Mouse (Mus musculus): ENCODE measurements around the gene Anapc11. TPM values are rescaled to one million over a fixed set of nuclear protein-coding genes. Genes with fewer than 3 reads are reported as not detected.

The Anapc11 gene
- polyA plus RNA-seq, 1 experiment from 2014 or later, result 200 TPM

DNA sequence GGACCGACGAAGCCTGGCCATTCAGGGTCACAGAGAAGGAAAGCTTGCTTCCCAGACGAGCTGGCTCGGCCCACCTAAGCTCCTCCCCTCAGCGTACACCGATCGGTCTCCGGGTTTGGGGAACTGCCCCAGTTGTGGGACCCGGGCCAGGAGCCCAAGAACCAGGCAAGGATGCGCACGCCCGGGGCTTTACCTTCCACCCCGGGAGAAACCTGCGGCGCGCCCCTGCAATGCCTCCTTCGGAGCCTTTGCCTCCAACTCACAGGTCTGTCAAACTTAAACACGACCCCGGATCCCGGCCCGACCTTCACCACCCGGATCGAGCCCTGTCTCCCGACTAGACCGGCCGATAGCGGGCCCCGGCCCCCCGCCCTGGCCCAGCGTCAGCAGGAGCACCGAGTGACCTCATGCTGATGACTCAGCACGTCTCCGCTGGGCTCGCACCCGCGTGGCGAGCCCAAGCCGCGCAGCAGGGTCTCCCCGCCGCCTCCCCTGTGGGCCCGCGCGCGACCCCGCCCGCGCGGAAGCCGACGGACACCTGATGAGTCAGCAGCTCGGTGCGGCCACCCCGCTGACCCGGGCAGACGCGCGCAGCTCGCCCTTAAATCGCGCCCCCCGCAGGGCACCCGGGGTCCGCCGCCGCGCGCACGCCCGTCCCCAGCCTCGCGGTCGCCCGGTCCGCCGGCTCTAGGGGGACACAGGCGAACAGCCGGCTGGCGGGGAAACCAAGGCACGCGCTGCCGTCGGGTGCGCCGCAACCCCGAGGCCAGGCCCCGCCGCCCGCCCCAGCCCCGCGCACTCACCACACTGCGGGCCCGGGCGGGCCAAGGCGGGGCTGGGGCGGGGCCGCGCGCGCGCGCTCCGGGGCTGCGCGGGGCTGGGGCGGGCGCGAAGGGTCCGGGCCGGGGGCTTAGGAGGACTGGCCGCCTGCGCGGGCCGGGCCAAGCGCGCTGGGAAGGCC lies 34.6 kb downstream of the Anapc11 start:
- Histone ChIP-seq H3K4me3 (replicated peaks) (peak overlapping the region; percentile 94), H3K9me3 (no peaks in the 10 kb centered on the region), H3K4me1 (peaks cover 31% of the 10 kb centered on the region), H3K9ac (peak overlapping the region; percentile 94), H3K27me3 (replicated peaks) (no peaks in the 10 kb centered on the region), H3K4me2 (peak overlapping the region; percentile 86), H3K36me3 (peaks cover 7% of the 10 kb centered on the region), H3K27ac (peak overlapping the region; percentile 95)
- WGBS, result under 1% methylated on average over 114 of the region's 116 CpGs
- peak; percentile 67 for ATAC-seq (ENCODE audit: insufficient read depth, low FRiP score, low read depth)

DNA sequence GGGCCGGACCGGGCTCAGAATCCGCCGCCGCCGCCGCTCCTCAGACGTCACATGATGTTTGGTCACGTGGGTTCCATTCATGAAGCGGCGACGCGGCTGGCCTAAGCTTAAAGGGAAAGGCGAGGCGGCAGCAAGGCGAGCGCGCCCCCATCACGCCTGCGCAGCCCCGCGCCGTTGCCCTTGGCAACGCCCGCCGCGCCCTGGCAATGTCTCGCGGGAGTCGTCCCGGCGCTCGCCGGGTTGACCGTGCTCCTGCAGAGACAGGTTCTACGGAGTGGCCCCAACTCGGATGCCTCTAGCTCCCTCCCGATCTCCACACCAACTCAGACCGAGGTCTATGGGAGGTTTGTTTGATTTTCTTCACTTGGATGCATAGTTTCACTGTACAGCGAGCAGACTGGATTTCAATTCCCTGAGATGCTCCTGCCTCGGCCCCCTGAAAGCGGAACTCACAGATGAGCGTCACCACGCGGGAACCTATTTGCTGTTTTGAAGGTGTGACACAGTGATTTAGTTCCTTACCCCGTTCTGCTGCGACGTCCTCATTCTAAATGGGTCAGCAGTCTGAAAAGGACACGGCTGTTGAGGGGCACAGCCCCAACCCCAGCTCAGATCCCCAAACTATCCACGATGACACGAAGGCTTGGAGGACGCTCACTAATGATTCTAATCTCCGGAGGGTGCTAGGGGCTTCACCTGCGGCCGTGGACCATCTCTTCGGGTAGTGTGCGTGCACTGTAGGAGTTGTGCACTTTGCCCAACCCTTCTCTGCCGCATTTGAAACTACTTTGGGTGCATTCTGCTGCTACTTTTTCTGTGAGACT lies 35.5 kb downstream of the Anapc11 start, which contains the start of gene Mafg:
Gene Mafg (minus strand): TSS at position 81 of the 824 bp plus-strand sequence.
- peaks cover 5% of the 10 kb centered on the region for H3K36me3 ChIP-seq
- peak within 1 kb of the TSS; percentile 95 for H3K27ac ChIP-seq
- H3K4me1 ChIP-seq, result peaks cover 31% of the 10 kb centered on the region
- H3K9me3 ChIP-seq, result no peaks in the 10 kb centered on the region
- H3K9ac ChIP-seq, result peak within 1 kb of the TSS; percentile 94
- H3K27me3 ChIP-seq (replicated peaks), result no peaks in the 10 kb centered on the region
- H3K4me3 ChIP-seq (replicated peaks), result peak within 1 kb of the TSS; percentile 94
- peak within 1 kb of the TSS; percentile 86 for H3K4me2 ChIP-seq
- 9% methylated on average over 58 of the region's 58 CpGs for WGBS
- ATAC-seq (ENCODE audit: insufficient read depth, low FRiP score, low read depth), result peak; percentile 84

DNA sequence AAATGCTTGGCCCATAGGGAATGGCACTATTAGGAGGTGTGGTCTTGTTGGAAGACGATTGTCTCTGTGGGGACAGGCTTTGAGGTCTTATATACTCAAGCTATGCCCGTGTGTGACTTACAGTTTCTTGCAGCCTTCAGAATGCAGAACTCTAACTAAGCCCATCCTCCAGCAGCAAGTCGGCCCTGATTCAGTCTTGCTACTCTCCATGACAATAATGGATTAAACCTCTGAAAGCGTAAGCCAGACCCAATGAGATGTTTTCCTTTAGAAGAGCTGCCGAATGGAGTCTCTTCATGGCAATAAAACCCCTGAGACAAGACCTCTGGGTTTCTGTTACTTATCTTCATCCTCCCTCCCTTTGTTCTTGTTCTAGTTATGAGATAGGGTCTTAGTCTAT lies 36.6 kb downstream of the Anapc11 start:
- 84% methylated on average over 5 of the region's 5 CpGs for WGBS

DNA sequence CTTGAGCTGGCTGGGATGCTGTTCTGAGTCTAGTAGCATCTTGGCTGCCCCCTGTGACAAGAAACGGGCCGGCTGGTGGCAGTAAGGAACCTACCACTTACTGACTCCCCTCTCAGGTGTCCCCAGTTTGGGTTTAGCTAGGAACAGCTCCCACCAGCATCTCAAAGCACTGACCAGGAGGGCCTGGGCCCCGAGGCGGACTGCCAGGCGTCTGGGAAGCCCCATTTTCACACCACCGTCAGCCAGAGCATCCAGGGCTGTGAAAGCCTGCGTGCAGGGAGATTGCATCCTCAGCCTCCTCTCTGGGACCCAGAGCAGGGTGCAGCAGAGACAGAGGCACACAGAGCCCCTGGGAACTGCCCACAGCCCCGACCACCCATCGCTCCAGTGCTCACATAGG lies 43.0 kb downstream of the Anapc11 start:
- Histone ChIP-seq H3K4me3 (replicated peaks) (no peak overlapping the region), H3K4me1 (0 out of 2 replicates have a peak, but pooled peaks cover 9% of the 10 kb centered on the region), H3K27me3 (replicated peaks) (no peaks in the 10 kb centered on the region), H3K36me3 (no peaks in the 10 kb centered on the region), H3K27ac (no peak overlapping the region), H3K9me3 (no peaks in the 10 kb centered on the region), H3K4me2 (no peak overlapping the region), H3K9ac (no peak overlapping the region)
- 62% methylated on average over 9 of the region's 9 CpGs for WGBS
- no peak for ATAC-seq (ENCODE audit: insufficient read depth, low FRiP score, low read depth)

More for the DNA sequence above, 36.6 kb downstream of the Anapc11 start:
- ATAC-seq (ENCODE audit: insufficient read depth, low FRiP score, low read depth), result no peak
- Histone ChIP-seq H3K4me1 (peaks cover 26% of the 10 kb centered on the region), H3K4me2 (no peak overlapping the region), H3K36me3 (no peaks in the 10 kb centered on the region), H3K4me3 (replicated peaks) (no peak overlapping the region), H3K27me3 (replicated peaks) (no peaks in the 10 kb centered on the region), H3K27ac (no peak overlapping the region), H3K9me3 (no peaks in the 10 kb centered on the region), H3K9ac (no peak overlapping the region)

DNA sequence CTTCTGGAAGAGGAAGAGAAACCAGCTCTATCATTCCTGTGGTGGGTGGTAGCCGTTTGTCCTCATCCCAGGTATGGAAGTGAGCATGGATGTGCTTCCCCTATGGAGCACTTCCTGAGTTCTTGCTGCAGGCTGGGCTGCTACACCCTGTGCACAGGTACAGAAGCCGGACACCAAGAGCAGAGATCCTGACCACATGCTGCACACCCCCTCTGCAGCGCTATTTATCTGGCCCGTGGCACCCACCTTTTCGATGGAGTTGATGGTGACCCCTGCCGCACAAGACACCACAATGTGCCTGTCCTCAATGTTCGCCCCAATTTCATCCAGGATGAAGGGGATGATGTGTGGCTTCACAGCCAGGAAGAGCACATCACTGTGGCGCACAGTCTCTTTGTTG lies 43.6 kb downstream of the Anapc11 start:
- no peaks in the 10 kb centered on the region for H3K27me3 ChIP-seq (replicated peaks)
- H3K36me3 ChIP-seq, result no peaks in the 10 kb centered on the region
- no peaks in the 10 kb centered on the region for H3K9me3 ChIP-seq
- no peak overlapping the region for H3K4me2 ChIP-seq
- 0 out of 2 replicates have a peak, but pooled peaks cover 9% of the 10 kb centered on the region for H3K4me1 ChIP-seq
- no peak overlapping the region for H3K27ac ChIP-seq
- 83% methylated on average over 8 of the region's 8 CpGs for WGBS
- no peak overlapping the region for H3K4me3 ChIP-seq (replicated peaks)
- no peak overlapping the region for H3K9ac ChIP-seq
- no peak for ATAC-seq (ENCODE audit: insufficient read depth, low FRiP score, low read depth)

DNA sequence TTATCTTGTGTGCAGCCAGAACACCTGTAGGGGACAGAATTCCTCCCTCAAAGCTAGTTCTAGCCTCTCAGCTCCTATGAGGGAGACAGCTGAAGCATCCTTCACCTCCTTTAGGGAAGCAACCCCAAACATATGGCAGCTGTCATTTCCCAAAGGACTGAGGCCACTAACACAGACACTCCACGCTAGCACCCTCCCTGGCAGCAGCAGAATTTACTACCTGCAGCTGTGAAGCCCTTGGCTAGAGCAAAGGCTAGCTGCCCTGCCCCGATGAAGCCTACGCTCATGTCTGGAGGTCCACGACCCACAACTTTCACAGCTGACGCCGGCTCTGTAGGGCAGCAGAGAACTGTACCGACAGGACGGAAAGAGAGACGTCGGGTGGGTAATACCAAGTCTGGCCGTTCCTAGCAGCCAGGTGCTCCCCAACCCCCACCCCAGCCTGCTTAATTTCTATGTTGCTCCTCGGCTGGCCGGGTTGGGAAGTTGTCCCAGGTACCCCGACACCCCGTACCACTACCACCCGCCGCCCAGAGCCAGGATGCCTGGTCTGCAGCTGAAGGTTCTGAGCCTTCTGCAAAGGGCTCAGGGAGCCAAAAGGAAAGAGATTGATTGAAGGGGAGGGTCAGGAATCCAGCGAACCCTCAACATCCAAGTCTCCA lies 44.8 kb downstream of the Anapc11 start:
- under 1% methylated on average over 18 of the region's 18 CpGs for WGBS
- Histone ChIP-seq H3K36me3 (no peaks in the 10 kb centered on the region), H3K9me3 (no peaks in the 10 kb centered on the region), H3K4me1 (peaks cover 11% of the 10 kb centered on the region; the same call in 1 of the 2 replicates), H3K4me3 (replicated peaks) (peak overlapping the region; percentile 53), H3K4me2 (peak overlapping the region; percentile 88), H3K9ac (peak overlapping the region; percentile 35; the same call in 1 of the 2 replicates), H3K27me3 (replicated peaks) (no peaks in the 10 kb centered on the region), H3K27ac (peak overlapping the region; percentile 27; the same call in 1 of the 2 replicates)
- ATAC-seq (ENCODE audit: insufficient read depth, low FRiP score, low read depth), result peak; percentile 34; the same call in 1 of the 2 replicates

DNA sequence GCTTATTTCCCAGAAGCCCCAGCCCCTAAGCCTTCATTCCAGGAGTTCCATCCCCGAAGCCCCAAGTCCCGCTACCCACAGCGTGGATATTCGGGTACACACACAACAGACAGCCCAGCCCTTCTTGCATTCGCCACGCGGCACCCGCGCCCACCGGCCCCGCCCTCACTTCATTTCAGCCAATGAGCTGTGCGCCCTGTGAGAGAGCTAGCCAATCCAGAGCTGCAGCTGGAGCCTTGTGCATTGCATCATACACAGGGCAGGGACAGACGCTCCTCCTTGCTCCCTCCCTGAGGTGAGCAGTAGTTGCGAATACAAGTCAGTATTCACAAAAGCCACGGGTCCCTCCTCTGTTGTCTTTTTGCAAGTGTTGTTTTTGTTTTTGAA lies 45.4 kb downstream of the Anapc11 start, which contains the start of gene Pycr1:
Gene Pycr1 (minus strand): TSS at position 169 of the 387 bp plus-strand sequence.
- Histone ChIP-seq H3K9me3 (no peaks in the 10 kb centered on the region), H3K27me3 (replicated peaks) (no peaks in the 10 kb centered on the region), H3K4me3 (replicated peaks) (peak within 1 kb of the TSS; percentile 53), H3K9ac (peak within 1 kb of the TSS; percentile 35; the same call in 1 of the 2 replicates), H3K27ac (peak within 1 kb of the TSS; percentile 27; the same call in 1 of the 2 replicates), H3K36me3 (no peaks in the 10 kb centered on the region), H3K4me1 (peaks cover 14% of the 10 kb centered on the region; the same call in 1 of the 2 replicates), H3K4me2 (peak within 1 kb of the TSS; percentile 88)
- WGBS, result 2% methylated on average over 15 of the region's 15 CpGs
- ATAC-seq (ENCODE audit: insufficient read depth, low FRiP score, low read depth), result peak; percentile 99

DNA sequence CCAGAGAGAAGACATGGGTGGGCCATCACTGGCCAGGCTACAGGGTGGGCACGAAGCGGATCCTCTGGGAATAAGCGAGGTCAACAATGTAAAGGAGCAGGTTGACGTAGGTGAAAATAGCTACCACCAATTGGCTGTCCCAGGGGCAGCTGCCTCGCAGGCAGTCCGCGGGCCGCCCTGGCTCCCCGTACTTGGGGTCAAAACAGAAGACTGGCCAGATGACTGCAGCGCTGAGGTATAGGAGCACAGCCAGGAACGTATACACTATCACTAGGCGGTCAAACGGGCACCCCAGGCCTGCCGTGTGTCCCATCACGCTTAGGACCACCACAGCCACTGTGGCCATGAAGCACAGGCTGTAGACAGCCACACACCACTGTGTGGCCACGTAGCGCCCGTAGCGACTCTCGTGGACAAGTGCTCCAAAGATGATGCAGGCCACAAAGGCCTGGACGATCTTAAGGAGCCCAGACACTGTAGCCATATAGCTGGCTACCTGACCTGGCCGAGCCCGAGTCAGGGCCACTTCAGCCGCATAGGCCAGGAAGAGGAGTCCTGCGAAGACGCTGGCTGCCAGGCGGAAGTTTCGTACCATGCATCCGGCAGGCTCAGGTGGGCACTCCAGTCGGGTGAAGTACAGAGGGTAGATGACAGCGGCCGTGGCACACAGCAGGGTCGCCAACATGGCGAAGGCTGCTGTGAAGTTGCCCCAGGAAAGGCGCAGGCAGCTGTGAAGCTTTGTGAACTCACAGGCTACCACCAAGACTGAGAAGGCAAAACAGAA lies 49.0 kb downstream of the Anapc11 start:
- Histone ChIP-seq H3K9ac (no peak overlapping the region), H3K27ac (no peak overlapping the region), H3K36me3 (no peaks in the 10 kb centered on the region), H3K4me3 (replicated peaks) (no peak overlapping the region), H3K4me2 (0 out of 2 replicates have a peak overlapping the region, but pooled peaks have one; percentile 56), H3K4me1 (peaks cover 14% of the 10 kb centered on the region; the same call in 1 of the 2 replicates), H3K27me3 (replicated peaks) (no peaks in the 10 kb centered on the region), H3K9me3 (no peaks in the 10 kb centered on the region)
- no peak for ATAC-seq (ENCODE audit: insufficient read depth, low FRiP score, low read depth)
- WGBS, result 81% methylated on average over 35 of the region's 35 CpGs

DNA sequence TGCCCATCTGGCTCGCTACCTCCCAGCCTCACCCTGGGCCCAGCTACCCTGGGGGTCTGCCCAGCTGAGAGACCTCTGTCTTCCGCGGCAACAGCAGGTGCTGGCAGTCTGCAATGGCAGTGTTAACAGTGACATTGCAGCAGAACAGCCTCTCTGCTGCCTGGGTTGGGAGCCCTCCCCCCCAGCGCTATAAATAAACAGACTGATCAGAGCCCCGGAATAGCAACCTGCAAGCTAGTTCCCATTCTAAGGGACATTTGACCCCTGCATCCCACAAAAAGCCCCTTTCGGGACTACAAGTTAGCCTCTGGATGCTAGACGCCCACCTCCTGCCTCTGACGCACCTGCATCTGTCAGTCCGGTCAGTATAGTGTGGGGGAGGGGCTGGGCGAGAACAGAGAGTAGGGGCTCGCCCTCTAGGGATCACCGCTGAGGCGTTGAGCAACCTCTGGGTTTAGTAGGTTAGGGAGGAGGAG lies 49.8 kb downstream of the Anapc11 start, which contains the start of gene Myadml2:
Gene Myadml2 (minus strand): TSS at position 158 of the 476 bp plus-strand sequence.
- Histone ChIP-seq H3K27me3 (replicated peaks) (no peaks in the 10 kb centered on the region), H3K9ac (no peak within 1 kb of the TSS), H3K4me3 (replicated peaks) (peak within 1 kb of the TSS; percentile 28), H3K4me2 (peak within 1 kb of the TSS; percentile 56), H3K9me3 (no peaks in the 10 kb centered on the region), H3K27ac (no peak within 1 kb of the TSS), H3K4me1 (peaks cover 8% of the 10 kb centered on the region; the same call in 1 of the 2 replicates), H3K36me3 (no peaks in the 10 kb centered on the region)
- 5% methylated on average over 13 of the region's 13 CpGs for WGBS
- no peak for ATAC-seq (ENCODE audit: insufficient read depth, low FRiP score, low read depth)

DNA sequence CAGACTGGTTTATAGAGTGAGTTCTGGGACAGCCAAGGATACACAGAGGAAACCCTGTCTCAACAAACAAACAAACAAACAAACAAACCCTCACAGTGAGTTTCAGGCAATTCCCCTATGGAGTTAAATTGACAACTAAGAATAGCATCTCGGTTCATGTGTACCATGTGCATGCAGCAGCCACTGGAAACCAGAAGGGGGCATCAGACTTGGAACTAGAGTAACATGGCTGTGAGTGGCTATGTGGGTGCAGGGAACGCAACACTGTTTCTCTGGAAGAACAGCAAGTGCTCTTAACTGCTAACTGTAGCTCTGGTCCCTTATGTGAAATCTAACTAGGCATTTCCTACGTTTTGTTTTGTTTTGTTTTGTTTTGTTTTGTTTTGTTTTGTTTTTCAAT lies 53.7 kb downstream of the Anapc11 start:
- ATAC-seq (ENCODE audit: insufficient read depth, low FRiP score, low read depth), result no peak
- Histone ChIP-seq H3K36me3 (no peaks in the 10 kb centered on the region), H3K9ac (no peak overlapping the region), H3K9me3 (no peaks in the 10 kb centered on the region), H3K4me1 (peaks cover 4% of the 10 kb centered on the region; the same call in 1 of the 2 replicates), H3K27ac (no peak overlapping the region), H3K4me3 (replicated peaks) (no peak overlapping the region), H3K27me3 (replicated peaks) (peaks cover 7% of the 10 kb centered on the region; the same call in 1 of the 2 replicates), H3K4me2 (no peak overlapping the region)
- WGBS, result 75% methylated on average over 3 of the region's 3 CpGs
